Mouse (Mus musculus): ENCODE results near the gene Gpr6.

Gpr6 gene

GRCm38 (mm10) chr10:41072116-41072515 lies at the start of gene Gpr6:
Gene Gpr6 (minus strand): TSS chr10:41072285.
- DNase-seq (ENCODE audit: inconsistent age in 2 of 2, low spot score in 1 of 2) = peak in 1 of 2 experiments; percentile 18

DNA sequence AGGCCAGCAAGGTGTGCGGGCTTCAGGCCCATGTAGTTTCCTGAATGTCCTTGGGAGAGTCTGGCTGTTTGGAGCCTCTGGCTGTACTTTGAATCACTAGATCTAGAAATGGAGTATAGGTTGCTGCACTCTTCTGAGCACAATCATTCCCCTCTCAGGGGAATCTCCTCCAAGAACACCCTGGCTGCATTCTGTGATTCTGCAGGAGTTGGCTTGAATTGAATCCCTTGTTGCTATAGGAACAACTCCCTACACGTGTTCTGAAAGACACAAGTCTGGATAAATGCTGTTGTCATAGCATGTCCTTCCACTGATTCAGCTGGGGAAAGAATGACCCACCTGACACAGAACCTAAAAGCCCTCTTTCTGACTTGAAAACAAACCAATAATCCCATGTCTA lies 28.0 kb upstream of the Gpr6 start:
- DNase-seq (ENCODE audit: inconsistent age in 2 of 2, low spot score in 1 of 2) = no peak

DNA sequence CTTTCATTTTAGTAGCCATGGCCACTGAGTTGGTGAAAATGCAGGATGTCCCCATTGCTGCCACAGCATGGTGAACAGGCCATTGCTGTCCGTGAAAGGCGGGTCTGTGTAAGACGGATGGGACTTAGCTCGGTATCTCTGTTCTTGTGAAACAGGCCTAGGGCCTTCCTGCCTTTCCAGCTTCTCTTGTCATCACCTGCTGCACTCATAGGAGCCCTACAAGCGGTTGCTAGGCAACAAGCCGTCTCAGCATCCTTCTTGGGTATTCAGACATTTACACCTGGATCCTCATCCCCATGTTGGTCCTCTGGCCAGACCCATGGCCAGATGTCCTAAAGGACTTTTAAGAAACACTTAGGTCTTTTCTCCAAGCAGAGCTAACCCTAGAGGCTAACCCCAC lies 26.1 kb upstream of the Gpr6 start:
- DNase-seq (ENCODE audit: inconsistent age in 2 of 2, low spot score in 1 of 2) = no peak

DNA sequence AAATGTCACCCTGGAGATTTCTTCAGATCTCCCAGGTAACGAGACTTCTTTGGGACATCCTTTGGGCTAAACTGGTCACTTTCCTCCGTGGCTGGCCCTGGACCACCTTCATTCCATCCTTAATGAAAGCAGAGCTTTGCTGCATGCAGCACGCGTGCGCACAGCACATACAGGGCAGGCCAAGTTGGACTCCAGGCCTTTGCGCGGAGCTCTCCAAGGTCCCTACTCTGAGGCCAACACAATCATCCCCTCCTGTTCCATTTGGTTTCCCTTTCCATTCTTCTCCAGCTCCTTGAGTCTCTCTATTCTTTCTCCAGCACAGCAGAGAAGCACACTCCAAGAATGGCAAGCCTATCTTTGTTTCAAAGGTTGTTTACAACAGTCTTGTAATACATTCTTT lies 16.8 kb upstream of the Gpr6 start:
- DNase-seq (ENCODE audit: inconsistent age in 2 of 2, low spot score in 1 of 2) = no peak

DNA sequence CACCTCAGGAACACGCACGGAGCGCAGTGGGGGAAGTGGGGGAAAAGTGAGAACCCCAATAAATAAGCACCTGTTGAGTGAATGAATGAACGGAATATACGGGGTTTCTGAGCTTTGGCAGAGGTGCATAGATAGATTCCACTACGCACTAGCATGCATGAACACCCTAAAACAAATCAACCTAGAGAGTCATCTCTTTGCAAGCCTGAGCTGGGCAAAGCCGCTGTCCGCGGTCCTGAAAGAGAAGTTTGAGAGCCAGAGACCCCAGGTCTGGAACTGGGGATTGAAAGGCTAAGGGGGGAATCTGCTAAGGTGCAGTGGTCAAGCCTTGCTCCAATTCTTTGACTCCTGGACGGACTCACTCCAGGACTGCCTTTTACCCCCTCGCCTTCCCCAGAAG lies 389 bp downstream of the Gpr6 start:
- DNase-seq (ENCODE audit: inconsistent age in 2 of 2, low spot score in 1 of 2) = peak; percentile 11 to 53

DNA sequence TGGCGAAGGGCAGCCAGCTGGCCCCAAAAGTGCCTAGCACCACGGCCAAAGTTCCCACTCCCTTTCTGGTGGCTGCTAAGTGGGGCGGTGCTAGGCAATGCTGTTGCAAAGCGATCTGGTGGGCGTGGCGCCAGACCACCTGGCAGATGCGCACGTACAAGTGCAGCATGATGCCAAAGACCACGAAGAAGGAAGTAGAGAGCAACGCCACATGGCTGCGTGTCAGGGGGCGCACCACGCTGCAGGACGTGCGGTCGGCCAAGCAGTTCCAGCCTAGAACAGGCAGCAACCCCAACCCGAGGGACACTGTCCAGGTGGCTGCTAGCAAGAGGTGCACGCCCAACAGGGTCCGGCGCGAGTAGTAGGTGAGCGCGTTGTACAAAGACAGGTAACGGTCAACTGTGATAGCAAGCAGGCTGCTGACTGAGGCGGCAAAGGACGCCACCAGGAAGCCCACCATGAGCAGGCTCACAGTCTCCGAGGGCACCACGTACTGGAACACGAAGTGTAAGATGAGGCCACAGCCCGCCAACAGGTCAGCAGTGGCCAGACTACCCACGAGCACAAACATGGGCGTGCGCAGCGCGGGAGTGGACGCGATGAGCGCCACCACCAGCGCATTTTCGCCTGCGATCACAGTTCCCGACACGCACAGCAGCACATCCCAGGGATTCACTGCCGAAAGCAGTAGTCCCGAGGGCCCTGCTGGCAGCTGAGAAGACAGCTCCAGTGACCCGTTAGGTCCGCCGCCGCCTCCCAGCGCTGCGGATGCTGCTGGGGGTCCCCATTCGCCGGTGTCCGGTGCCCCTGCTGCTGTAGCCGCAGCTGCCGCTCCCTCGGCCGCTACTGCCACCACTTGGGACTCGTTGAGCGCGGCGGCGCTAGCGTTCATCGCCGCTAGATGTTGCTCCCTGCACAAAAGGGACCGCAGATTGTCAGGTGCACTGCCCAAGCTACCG lies 1.1 kb downstream of the Gpr6 start:
- DNase-seq (ENCODE audit: inconsistent age in 2 of 2, low spot score in 1 of 2) = peak in 1 of 2 experiments; percentile 27

DNA sequence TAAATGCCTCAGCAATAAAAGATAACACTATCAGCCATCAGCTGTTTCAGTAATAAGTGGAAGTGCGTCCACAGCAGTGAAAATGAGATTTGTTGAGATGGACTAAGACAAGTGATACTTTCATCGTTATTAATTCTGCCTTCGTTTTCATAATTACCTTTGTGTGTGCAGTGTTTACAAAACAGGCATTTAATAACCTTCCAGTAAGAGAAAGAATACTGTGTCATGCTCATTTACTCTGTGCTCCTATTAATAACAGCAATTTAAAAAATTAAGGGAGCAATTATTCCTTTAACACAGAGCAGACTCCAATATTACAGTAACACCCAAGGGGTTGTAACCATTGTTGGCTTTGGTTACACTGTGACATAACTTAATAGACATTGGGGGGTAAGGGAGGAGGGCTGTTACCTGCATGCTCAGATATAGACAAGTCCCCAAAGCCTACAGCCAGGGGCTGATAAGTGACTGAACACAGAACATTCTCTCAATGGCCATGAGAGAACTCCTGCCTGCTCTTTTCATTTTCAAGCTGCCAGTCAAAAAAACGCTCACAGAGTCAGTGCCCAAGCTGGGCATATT lies 11.7 kb downstream of the Gpr6 start:
- DNase-seq (ENCODE audit: inconsistent age in 2 of 2, low spot score in 1 of 2) = no peak

DNA sequence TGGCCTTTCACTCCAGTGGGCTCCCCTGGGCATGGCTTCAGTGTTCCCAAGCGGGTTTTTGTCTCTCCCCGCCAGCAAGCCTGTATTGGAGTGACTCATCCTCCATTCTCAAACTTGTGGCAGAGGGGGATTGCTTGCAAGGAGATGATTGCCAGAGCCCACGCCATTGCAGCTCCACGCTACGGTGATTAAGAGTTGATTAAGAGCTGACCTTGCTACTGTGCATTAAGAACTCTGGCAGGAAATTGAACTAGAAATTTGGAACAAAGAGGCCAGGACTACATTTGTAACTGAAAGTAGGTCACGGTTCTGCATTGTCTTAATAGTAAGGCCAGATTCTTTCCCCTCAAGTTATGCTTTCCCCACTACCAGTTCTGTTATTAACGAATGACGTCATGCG lies 16.5 kb downstream of the Gpr6 start:
- DNase-seq (ENCODE audit: inconsistent age in 2 of 2, low spot score in 1 of 2) = peak in 1 of 2 experiments; percentile 46

DNA sequence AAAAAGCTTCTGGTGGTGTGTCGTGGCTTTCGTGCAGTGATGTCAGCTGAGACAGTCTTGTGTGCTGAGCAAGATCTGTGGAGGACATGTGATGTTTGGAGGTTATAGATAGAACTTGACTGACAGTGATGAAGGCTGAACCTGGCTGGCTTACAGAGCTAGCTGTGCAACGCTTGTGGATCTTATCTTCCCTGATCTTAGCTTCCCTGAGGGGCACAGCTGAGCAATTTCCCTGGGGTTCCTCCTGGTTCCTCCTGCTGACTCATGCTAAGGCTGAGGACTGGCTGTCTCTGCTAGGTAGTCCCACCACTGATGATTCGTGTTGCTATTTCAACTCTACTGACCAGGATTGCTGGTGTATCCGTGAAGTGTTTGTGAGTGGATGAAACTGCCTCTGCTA lies 18.1 kb downstream of the Gpr6 start:
- no peak for DNase-seq (ENCODE audit: inconsistent age in 2 of 2, low spot score in 1 of 2)

DNA sequence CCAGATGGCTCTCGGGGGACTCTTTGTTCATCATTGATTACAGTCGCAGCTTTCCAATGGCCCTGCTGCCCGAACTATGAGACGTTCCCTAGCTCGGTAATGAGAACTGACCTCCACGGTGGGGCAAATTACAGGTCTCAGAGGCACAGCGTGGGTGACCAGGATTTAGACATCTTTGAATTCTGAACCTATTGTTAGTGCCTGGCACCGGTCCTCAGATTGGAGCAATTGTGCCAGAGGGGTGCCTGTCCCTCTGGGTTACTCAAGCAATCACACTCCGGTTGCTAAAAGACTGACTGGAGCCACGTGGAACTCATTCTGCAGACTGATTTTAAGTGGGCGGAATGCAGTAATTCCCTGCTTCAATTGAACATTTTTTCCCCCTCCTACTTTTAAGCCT lies 29.8 kb downstream of the Gpr6 start:
- DNase-seq (ENCODE audit: inconsistent age in 2 of 2, low spot score in 1 of 2) = no peak

DNA sequence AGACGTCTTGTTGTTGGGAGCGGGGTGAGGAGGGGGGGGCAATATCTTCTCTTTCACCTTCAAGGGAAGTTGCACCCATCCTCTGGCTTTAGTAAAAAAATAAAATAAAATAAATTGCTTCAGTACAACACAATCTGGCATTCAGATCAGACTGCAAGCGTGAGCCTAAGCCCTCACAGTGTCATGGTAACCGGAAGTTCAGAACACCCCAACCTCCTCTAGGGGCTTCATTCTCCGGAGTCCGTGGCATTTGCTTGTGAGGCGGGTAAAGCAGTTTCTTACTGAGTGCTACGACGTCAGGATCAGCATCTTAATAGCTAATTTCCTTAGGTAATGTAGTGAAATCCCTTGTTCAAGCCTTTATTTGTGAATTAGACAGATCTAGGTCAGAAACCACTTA lies 30.6 kb downstream of the Gpr6 start:
- DNase-seq (ENCODE audit: inconsistent age in 2 of 2, low spot score in 1 of 2) = no peak

DNA sequence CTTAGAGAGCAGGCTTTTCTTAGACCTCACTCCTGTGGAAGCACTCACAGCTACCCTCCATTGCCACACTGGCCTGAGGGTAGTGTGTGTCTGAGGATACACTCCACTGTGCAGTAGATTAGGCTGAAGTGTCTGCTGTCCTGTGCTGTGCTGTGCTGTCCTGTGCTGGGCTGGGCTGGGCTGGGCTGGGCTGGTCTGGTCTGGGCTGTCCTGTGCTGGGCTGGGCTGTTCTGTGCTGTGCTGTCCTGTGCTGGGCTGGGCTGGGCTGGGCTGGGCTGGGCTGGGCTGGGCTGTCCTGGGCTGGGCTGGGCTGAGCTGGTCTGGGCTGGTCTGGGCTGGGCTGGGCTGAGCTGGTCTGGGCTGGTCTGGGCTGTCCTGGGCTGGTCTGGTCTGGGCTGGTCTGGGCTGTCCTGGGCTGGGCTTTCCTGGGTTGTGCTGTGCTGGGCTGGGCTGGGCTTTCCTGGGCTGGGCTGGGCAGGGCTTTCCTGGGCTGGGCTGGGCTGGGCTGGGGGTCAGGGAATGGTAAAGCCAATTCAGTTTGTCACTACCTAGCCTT lies 31.5 kb downstream of the Gpr6 start:
- no peak for DNase-seq (ENCODE audit: inconsistent age in 2 of 2, low spot score in 1 of 2)

GRCm38 (mm10) chr10:41038476-41038875 lies 33.6 kb downstream of the Gpr6 start:
- no peak for DNase-seq (ENCODE audit: inconsistent age in 2 of 2, low spot score in 1 of 2)

GRCm38 (mm10) chr10:41037722-41038121 lies 34.4 kb downstream of the Gpr6 start:
- peak; percentile 36 to 73 for DNase-seq (ENCODE audit: inconsistent age in 2 of 2, low spot score in 1 of 2)

DNA sequence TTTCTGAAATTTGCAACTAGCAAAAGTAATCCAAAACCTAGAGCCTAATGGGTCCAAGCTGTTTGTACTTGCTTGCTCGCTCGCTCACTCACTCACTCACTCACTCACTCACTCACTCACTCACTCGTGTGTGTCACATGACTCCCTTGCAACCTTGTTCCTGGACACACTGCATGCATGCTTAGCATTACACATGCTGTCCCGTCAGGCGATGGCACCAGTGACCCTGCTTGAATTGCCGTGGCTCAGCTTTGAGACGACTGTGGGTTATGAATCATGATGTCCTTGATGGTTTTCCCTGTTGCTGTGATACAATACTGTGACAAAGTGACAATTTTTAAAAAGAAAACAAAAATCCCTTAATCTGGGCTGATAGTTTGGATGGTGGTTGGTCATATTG lies 39.3 kb downstream of the Gpr6 start:
- peak; percentile 68 to 85 for DNase-seq (ENCODE audit: inconsistent age in 2 of 2, low spot score in 1 of 2)

- no peak for DNase-seq (ENCODE audit: inconsistent age in 2 of 2, low spot score in 1 of 2)
Observed at GRCm38 (mm10) chr10:41024860-41025259, 47.2 kb downstream of the Gpr6 start.

DNA sequence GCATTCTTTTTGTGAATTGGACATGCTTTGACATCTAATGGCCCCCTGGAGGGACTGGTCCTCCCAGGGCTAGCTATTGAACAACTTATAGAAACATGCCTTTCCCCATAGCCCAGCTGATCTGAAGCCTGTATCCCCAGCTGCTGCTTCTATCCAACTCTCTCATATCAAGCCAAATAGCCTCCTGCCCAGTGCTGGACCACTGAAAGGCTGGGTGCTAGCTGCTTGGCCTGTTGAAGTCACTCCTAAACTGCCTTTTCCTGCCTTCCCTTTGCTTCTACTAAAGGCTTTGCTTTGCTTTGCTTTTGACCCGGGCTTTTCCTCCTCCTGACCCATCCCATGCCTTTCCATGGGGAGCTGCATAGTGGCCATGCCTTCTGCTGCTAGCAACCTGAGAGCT lies 47.7 kb downstream of the Gpr6 start:
- no peak for DNase-seq (ENCODE audit: inconsistent age in 2 of 2, low spot score in 1 of 2)

DNA sequence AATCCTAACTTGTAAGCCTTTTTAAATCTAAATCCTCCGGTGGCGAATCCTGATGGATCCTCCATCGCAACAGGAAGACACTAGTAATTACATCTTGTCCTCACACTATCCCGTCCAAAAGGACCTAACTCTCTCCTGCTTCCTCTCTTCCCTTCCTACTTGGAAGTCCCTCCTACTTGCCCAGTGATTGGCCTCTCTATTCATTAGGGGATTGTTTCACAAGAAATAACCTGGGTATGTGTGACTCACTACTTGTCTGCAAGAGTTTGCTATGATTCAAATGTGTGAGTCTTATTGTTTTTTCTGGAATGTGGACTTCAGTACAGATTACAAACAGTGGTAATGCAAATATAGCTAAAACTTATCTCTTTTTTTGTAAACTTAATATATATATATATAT lies 49.9 kb downstream of the Gpr6 start:
- no peak for DNase-seq (ENCODE audit: inconsistent age in 2 of 2, low spot score in 1 of 2)

Data from adrenal gland, adult (tissue).